Mouse (Mus musculus): ENCODE measurements around the gene Maged2. TPM values are rescaled to one million over a fixed set of nuclear protein-coding genes. Genes with fewer than 3 reads are reported as not detected.
"Not testable (repeated sequence)": the region's sequence is repeated elsewhere in the genome, so short reads cannot be mapped to it uniquely, and the experiment has no call there.

Gene Maged2
- polyA plus RNA-seq, 1 experiment: 11.1 TPM

- peak; percentile 34 for DNase-seq
- no peak overlapping the region for H3K27ac ChIP-seq (ENCODE audit: control insufficient read depth, insufficient read depth, low read length)
- 2% methylated on average over 16 of the region's 16 CpGs for WGBS
- H3K27me3 ChIP-seq (ENCODE audit: control insufficient read depth, insufficient read depth, low read length): no peaks in the 10 kb centered on the region
- TF ChIP-seq CTCF (IDR thresholded peaks at IDR 0.05; ENCODE audit: borderline replicate concordance, control insufficient read depth, extremely low read depth, insufficient read depth, low read length, poor library complexity) (no peak), POLR2A (IDR thresholded peaks at IDR 0.05; ENCODE audit: control insufficient read depth, extremely low read depth, insufficient read depth, low read length, poor library complexity) (no peak)
- H3K4me1 ChIP-seq (replicated peaks; ENCODE audit: control insufficient read depth, insufficient read depth, low read length): peaks cover 6% of the 10 kb centered on the region; the same call in 1 of the 2 replicates
- no peaks in the 10 kb centered on the region for H3K36me3 ChIP-seq (ENCODE audit: control insufficient read depth, insufficient read depth, low read length)
- H3K4me3 ChIP-seq (ENCODE audit: control insufficient read depth, insufficient read depth, low read length): peak overlapping the region; percentile 66
Observed at GRCm38 (mm10) chrX:150813464-150814138, 544 bp downstream of the Maged2 start.

DNA sequence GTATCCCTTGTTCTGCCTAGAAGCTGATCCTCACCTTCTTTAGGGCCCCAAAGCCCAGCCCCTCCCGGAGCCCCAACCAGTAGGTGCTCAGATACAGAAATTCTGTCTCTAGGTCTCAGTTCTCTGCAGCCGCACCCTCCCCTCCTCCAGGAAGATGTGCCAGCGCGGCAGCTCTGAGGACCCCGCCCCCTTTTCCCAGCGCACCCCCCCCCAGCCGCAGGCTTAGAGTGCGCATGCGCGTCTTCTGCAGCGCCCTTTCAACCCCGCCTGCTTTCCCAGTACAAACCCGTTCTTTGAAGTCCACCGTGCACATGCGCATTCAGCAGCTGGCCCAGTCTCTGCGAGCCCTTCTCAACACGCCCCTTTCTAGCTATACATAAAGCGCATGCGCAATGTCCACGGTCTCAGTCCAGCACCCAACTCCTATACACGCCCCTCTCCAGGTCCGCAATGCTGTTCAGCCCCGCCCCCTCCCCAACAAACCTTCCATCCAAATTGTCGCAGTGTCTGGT, 1.3 kb downstream of the Maged2 start:
- H3K4me1 ChIP-seq (replicated peaks; ENCODE audit: control insufficient read depth, insufficient read depth, low read length): peaks cover 6% of the 10 kb centered on the region; the same call in 1 of the 2 replicates
- peak overlapping the region; percentile 66 for H3K4me3 ChIP-seq (ENCODE audit: control insufficient read depth, insufficient read depth, low read length)
- H3K27ac ChIP-seq (ENCODE audit: control insufficient read depth, insufficient read depth, low read length): no peak overlapping the region
- DNase-seq: peak; percentile 82
- WGBS: 2% methylated on average over 24 of the region's 24 CpGs
- no peak for TF ChIP-seq POLR2A (IDR thresholded peaks at IDR 0.05; ENCODE audit: control insufficient read depth, extremely low read depth, insufficient read depth, low read length, poor library complexity)
- TF ChIP-seq CTCF (IDR thresholded peaks at IDR 0.05; ENCODE audit: borderline replicate concordance, control insufficient read depth, extremely low read depth, insufficient read depth, low read length, poor library complexity): no peak
- no peaks in the 10 kb centered on the region for H3K36me3 ChIP-seq (ENCODE audit: control insufficient read depth, insufficient read depth, low read length)
- no peaks in the 10 kb centered on the region for H3K27me3 ChIP-seq (ENCODE audit: control insufficient read depth, insufficient read depth, low read length)

DNA sequence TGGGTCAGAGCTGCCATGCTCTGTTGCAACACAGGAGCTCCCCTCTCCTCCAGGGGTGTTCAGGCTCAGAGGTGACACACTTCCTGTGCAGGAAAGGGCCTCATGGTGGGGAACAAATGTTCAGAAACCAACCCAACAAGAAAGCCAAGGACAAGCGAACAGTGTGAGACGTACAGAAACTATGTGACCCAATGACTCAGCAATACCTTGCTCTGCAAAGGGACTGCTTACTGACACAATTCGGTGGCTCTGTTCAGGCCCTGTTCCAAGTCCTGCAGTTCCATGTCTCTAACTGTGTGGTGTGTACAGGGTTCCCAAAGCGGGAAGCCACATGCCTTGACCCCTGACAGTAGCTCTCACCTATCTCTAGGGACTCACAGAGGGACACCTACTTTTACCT, 13.2 kb downstream of the Maged2 start:
- H3K4me1 ChIP-seq (replicated peaks; ENCODE audit: control insufficient read depth, insufficient read depth, low read length); H3K4me3 ChIP-seq (ENCODE audit: control insufficient read depth, insufficient read depth, low read length); H3K36me3 ChIP-seq (ENCODE audit: control insufficient read depth, insufficient read depth, low read length); H3K27me3 ChIP-seq (ENCODE audit: control insufficient read depth, insufficient read depth, low read length); H3K27ac ChIP-seq (ENCODE audit: control insufficient read depth, insufficient read depth, low read length); DNase-seq: not testable (repeated sequence)
- WGBS: 52% methylated on average over 2 of the region's 4 CpGs

DNA sequence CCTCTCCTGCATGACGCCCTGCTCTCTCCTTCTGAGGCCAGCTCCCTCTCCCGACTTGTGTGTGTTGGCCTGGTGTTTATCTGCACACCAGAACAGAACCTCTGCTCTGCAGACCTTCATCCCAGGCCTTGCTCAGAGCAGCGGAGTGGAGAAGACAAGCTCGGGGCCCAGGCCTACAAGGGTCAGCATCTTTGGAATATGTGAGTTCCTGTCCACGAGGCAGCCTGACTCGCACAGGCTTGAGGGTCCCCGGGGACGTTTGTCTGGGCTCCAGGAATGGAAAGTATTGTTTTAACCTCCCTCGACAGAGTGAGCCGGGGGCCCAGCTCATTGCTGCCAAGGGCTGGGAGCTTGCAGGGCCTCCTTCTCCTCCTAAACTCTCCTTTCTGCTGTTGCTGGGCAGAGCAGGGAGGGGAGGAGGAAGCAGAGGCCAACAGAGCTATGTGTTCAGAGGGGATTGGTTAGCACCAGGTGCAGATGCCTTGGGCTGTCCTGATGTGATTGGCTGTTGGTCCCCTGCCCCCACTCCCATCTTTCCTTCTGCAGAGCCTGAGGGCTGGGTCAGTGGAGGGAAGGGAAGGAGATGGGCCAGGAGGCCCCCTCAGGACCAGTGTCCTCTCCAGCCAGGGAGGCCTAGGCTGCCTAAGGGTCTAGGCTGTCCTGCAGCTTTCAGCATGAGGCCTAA, 15.5 kb downstream of the Maged2 start:
- H3K4me1 ChIP-seq (replicated peaks; ENCODE audit: control insufficient read depth, insufficient read depth, low read length); H3K27ac ChIP-seq (ENCODE audit: control insufficient read depth, insufficient read depth, low read length); H3K36me3 ChIP-seq (ENCODE audit: control insufficient read depth, insufficient read depth, low read length); H3K27me3 ChIP-seq (ENCODE audit: control insufficient read depth, insufficient read depth, low read length); DNase-seq; H3K4me3 ChIP-seq (ENCODE audit: control insufficient read depth, insufficient read depth, low read length): not testable (repeated sequence)
- 95% methylated on average over 4 of the region's 10 CpGs for WGBS

Other genes with a start within 250 kb of the Maged2 start
- gene Pfkfb1, start 226.1 kb downstream of the Maged2 start, polyA plus RNA-seq (2012; rRNA removed): 5.8 and 6.2 TPM in 2 replicates
- gene Apex2, start 224.5 kb downstream of the Maged2 start, polyA plus RNA-seq (2012; rRNA removed): 25.6 and 25.8 TPM in 2 replicates
- gene Tro, start 156.8 kb downstream of the Maged2 start, polyA plus RNA-seq (2012; rRNA removed): 0.65 and 0.78 TPM in 2 replicates
- gene Gnl3l, start 203.0 kb upstream of the Maged2 start, polyA plus RNA-seq (2012; rRNA removed): 14.3 and 15.3 TPM in 2 replicates
- 3.4 and 4.0 TPM in 2 replicates for gene Fgd1, start 231.8 kb upstream of the Maged2 start, polyA plus RNA-seq (2012; rRNA removed)